Mouse (Mus musculus) E14TG2a.4 (cell line): ENCODE data around the gene Npffr2.

Experiments
- CTCF ChIP-seq: conservative IDR thresholded peaks from 2 replicates; pipeline ENCODE4 v1.5.1; 2014; ENCODE audit warnings: low read length
- NANOG ChIP-seq: IDR thresholded peaks from 2 replicates; pipeline ENCODE4 v1.6.1; 2014; ENCODE audit warnings: borderline replicate concordance, low read length, mixed read lengths
- POU5F1 ChIP-seq: IDR thresholded peaks from 2 replicates; pipeline ENCODE4 v1.6.1; 2014; ENCODE audit warnings: low read length, borderline replicate concordance

GRCm38 (mm10) chr5:89578678-89579077 is 51.4 kb downstream of the Npffr2 start:
- TF ChIP-seq CTCF (no peak), NANOG (no peak), POU5F1 (no peak)
